Mouse (Mus musculus): Measurements from ENCODE around the gene Ubash3b. TPM values are rescaled to one million over a fixed set of nuclear protein-coding genes. Genes with fewer than 3 reads are reported as not detected.

Gene Ubash3b
- polyA plus RNA-seq, 1 experiment from 2014 or later = 15.4 TPM

Other genes starting within 250 kb of the Ubash3b start
- 0.27 and 0.99 TPM in 2 replicates for gene Jhy, start 197.6 kb downstream of the Ubash3b start, polyA plus RNA-seq (2015; fragmentation: Nextera tagmentation; extraction: Ambion mirVana)
- gene Crtam, start 157.1 kb downstream of the Ubash3b start, polyA plus RNA-seq (2015; fragmentation: Nextera tagmentation; extraction: Ambion mirVana) = not detected in 2 replicates

Data from forebrain, embryonic 15.5 days (tissue).